Mouse (Mus musculus) bone marrow, adult 2 months (tissue): ENCODE measurements around the gene Gm884.

ENCODE experiments used
- CTCF ChIP-seq: fragments of 200-500 bp; IDR thresholded peaks from 2 replicates; pipeline ENCODE4 v1.5.1; 2011; ENCODE audit warnings: low read length, control low read depth; ENCODE audit not compliant: control insufficient read depth, insufficient read depth
- POLR2A ChIP-seq: fragments of 200-500 bp; IDR thresholded peaks from 2 replicates; pipeline ENCODE4 v1.6.1; 2011; ENCODE audit warnings: low read depth, mild to moderate bottlenecking, control low read depth, low read length, borderline replicate concordance; ENCODE audit not compliant: control insufficient read depth

DNA sequence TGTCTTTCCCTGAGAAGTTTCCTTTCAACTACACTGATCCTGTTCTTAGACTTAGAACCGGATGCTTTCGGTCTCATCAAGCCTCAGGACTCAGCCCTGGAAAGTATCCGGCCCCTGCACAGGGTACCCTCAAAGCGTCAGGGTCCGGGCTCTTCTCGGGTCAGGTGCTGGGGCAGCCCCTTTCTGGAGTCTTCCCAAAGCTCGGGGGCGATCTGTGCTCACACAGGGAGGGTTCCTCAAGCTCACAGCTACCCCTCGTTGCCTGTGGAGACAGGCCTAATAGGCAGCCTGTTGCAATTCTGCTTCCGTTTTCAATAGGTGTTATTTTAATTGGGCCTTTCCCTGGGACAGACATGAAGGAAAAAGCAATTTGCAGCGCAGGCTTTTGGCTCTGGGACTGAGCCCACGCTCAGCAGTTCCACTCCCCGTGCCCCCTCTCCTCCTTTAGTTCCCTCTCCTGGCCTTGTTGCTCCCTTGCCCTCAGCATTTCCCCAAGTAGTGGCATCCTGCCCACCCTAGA lies 46.0 kb upstream of the Gm884 start:
- TF ChIP-seq POLR2A (no peak), CTCF (no peak)
